ENCODE assay signal across 16 mouse cellular contexts in the genomic region with DNA sequence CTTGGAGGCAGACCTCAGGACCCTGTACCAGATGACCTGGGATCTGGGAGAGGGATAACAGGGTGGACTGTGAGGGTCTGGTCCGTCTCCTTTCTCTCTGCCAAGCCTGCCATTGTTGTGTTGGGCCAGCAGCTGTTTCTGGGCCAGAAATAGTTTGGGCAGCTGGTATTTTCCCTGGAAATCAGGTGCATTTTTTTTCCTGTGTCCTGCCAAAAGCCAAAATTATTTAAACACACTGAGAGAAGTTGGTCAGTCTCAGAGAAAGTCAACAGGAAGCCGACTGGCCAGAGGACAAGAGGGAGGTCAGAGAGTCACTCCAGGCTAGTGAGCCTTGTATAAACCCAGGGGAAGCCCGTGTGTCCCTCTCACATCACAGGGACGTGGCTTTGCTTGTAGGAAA.
DNase-seq lines count a peak whose midpoint lies in the region; ATAC-seq and TF ChIP-seq lines count a peak whose summit lies in the region.
"Had no signal": no experiment of that assay in that cellular context is flagged by ENCODE, and none has a peak within 500 bp of the region (broad histone marks: within the 10 kb centered on the region; RNA-seq: fewer than 3 reads in every experiment).

No protein-coding gene starts in this region.

- TF ChIP-seq CTCF in liver, postnatal 0 days (IDR thresholded peaks at IDR 0.05; ENCODE audit: low read depth): no peak

- H3K4me1 ChIP-seq in liver, postnatal 0 days (ENCODE audit: insufficient read depth): peaks cover 29% of the 10 kb centered on the region
- peaks cover 4% of the 10 kb centered on the region; the same call in 1 of the 2 replicates for H3K4me1 ChIP-seq in liver, embryonic 11.5 days (replicated peaks; ENCODE audit: control insufficient read depth, insufficient read depth, low read length)
- H3K4me1 ChIP-seq: forebrain, embryonic 12.5 days; neural tube, embryonic 15.5 days had no signal

- 39% methylated on average over 4 of the region's 4 CpGs for WGBS in liver, postnatal 0 days (ENCODE audit: insufficient replicate concordance)
- 51% methylated on average over 4 of the region's 4 CpGs for WGBS in liver, embryonic 11.5 days

- H3K9me3 ChIP-seq in liver, postnatal 0 days (ENCODE audit: low read length): no peaks in the 10 kb centered on the region
- H3K9me3 ChIP-seq in liver, embryonic 11.5 days (ENCODE audit: control insufficient read depth, low read length): no peaks in the 10 kb centered on the region
- H3K9me3 ChIP-seq: embryonic facial prominence, embryonic 15.5 days; forebrain, embryonic 12.5 days; limb, embryonic 12.5 days; neural tube, embryonic 15.5 days had no signal

- intact Hi-C loops in heart, postnatal 25 days (cut with DNase I): loop anchor here (2.0 kb wide), 1 partner anchor 33 kb away; no protein-coding TSS in a partner anchor
- intact Hi-C loops in left cerebral cortex, postnatal 10 days (cut with DNase I): no loop called here

- no peak overlapping the region for H3K4me3 ChIP-seq in liver, postnatal 0 days (ENCODE audit: low read depth, low read length)
- H3K4me3 ChIP-seq in liver, embryonic 11.5 days (ENCODE audit: low read depth, low read length): no peak overlapping the region
- H3K4me3 ChIP-seq: embryonic facial prominence, embryonic 15.5 days; forebrain, embryonic 12.5 days; limb, embryonic 12.5 days; neural tube, embryonic 15.5 days had no signal

- H3K36me3 ChIP-seq in liver, postnatal 0 days (replicated peaks; ENCODE audit: insufficient read depth, low read length): peaks cover 6% of the 10 kb centered on the region
- no peaks in the 10 kb centered on the region for H3K36me3 ChIP-seq in liver, embryonic 11.5 days (ENCODE audit: control insufficient read depth, insufficient read depth, low read length)
- H3K36me3 ChIP-seq: embryonic facial prominence, embryonic 15.5 days; forebrain, embryonic 12.5 days; limb, embryonic 12.5 days; neural tube, embryonic 15.5 days had no signal

- H3K4me2 ChIP-seq in liver, postnatal 0 days (ENCODE audit: low read depth, low read length): no peak overlapping the region
- H3K4me2 ChIP-seq in liver, embryonic 11.5 days: no peak overlapping the region
- H3K4me2 ChIP-seq: embryonic facial prominence, embryonic 15.5 days; forebrain, embryonic 12.5 days; limb, embryonic 12.5 days; midbrain, embryonic 11.5 days; neural tube, embryonic 15.5 days had no signal

- H3K9ac ChIP-seq in liver, postnatal 0 days (replicated peaks): no peak overlapping the region
- H3K9ac ChIP-seq in liver, embryonic 11.5 days (ENCODE audit: low read depth, low read length): no peak overlapping the region
- H3K9ac ChIP-seq: embryonic facial prominence, embryonic 15.5 days; forebrain, embryonic 12.5 days; limb, embryonic 12.5 days; neural tube, embryonic 15.5 days had no signal

- peak overlapping the region; percentile 58 for H3K27ac ChIP-seq in liver, postnatal 0 days (ENCODE audit: low read depth)
- H3K27ac ChIP-seq in liver, embryonic 11.5 days (ENCODE audit: low read depth, low read length): no peak overlapping the region
- H3K27ac ChIP-seq: embryonic facial prominence, embryonic 15.5 days; forebrain, embryonic 12.5 days; limb, embryonic 12.5 days; neural tube, embryonic 15.5 days had no signal

- ATAC-seq in liver, postnatal 0 days: no peak
- no peak for ATAC-seq in liver, embryonic 11.5 days (replicated peaks; ENCODE audit: low FRiP score)
- ATAC-seq: hindbrain, embryonic 16.5 days had no signal

- DNase-seq in heart, adult 11 months: peak; percentile 97
- DNase-seq in heart, postnatal 4 days: no peak
- DNase-seq in liver, postnatal 0 days: no peak
- DNase-seq in liver, embryonic 11.5 days (ENCODE audit: low spot score): no peak
- peak; percentile 26 for DNase-seq in heart, postnatal 25 days (ENCODE audit: low spot score)
- peak; percentile 60 to 78 for DNase-seq in kidney, postnatal 25 days
- DNase-seq in left cerebral cortex, postnatal 10 days (ENCODE audit: extremely low spot score in 1 of 2, low spot score in 2 of 2): no peak
- DNase-seq: cerebellum, adult 9-11 months; layer of hippocampus, postnatal 36 days; thymus, adult 18-20 months had no signal

- H3K27me3 ChIP-seq in liver, postnatal 0 days (ENCODE audit: insufficient read depth, low read length): no peaks in the 10 kb centered on the region
- no peaks in the 10 kb centered on the region for H3K27me3 ChIP-seq in liver, embryonic 11.5 days (replicated peaks; ENCODE audit: control insufficient read depth, insufficient read depth, low read length)
- H3K27me3 ChIP-seq: embryonic facial prominence, embryonic 15.5 days; forebrain, embryonic 12.5 days; limb, embryonic 12.5 days; neural tube, embryonic 15.5 days had no signal

- TF ChIP-seq EP300 in liver, postnatal 0 days (IDR thresholded peaks at IDR 0.05; ENCODE audit: low read depth): no peak

Comparison
In these comparisons a context has a peak if more than half of its experiments do, and no peak if none do; other contexts are left out.
1. DNase-seq: peak in heart, adult 11 months (single experiment), heart, postnatal 25 days (single experiment) and kidney, postnatal 25 days (2 of 2); none in heart, postnatal 4 days (single experiment), liver, postnatal 0 days (single experiment), liver, embryonic 11.5 days (single experiment) and left cerebral cortex, postnatal 10 days (0 of 2).